Mouse (Mus musculus) ES-E14 (cell line): Measurements from ENCODE around the gene Ccdc88a. TPM values are rescaled to one million over a fixed set of nuclear protein-coding genes. Genes with fewer than 3 reads are reported as not detected.

ENCODE experiments used
- DNase-seq: peaks from one replicate; pipeline ENCODE4 v3.0.0-alpha.2; 2013; ENCODE audit warnings: low read depth, low spot score
- H3K27ac ChIP-seq: 2 replicates; pipeline ENCODE4 v1.5.1; 2012; ENCODE audit warnings: low read depth, mild to moderate bottlenecking, low read length, moderate library complexity, mixed read lengths; ENCODE audit not compliant: poor library complexity, insufficient read depth, severe bottlenecking
- H3K36me3 ChIP-seq: 2 replicates; pipeline ENCODE4 v1.6.1; 2012; ENCODE audit warnings: mild to moderate bottlenecking, low read length, moderate library complexity, mixed read lengths; ENCODE audit not compliant: control insufficient read depth, poor library complexity, insufficient read depth, severe bottlenecking
- H3K4me1 ChIP-seq, 2 experiments: fragments of 150-350 bp in 1 of 2; sonication (generic) in 1 of 2; 2 replicates each; pipeline ENCODE4 v1.6.1; 2012; ENCODE audit warnings: low read length in 2 of 2, mild to moderate bottlenecking in 1 of 2, mixed read lengths in 1 of 2; ENCODE audit not compliant: control insufficient read depth in 2 of 2, insufficient read depth in 2 of 2, poor library complexity in 1 of 2
- H3K4me3 ChIP-seq, 2 experiments: fragments of 150-350 bp in 1 of 2; sonication (generic) in 1 of 2; 2 replicates each; pipeline ENCODE4 v1.5.1; 2012; ENCODE audit warnings: low read length in 2 of 2, low read depth in 1 of 2, mild to moderate bottlenecking in 1 of 2, mixed read lengths in 1 of 2; ENCODE audit not compliant: insufficient read depth in 1 of 2, poor library complexity in 1 of 2, severe bottlenecking in 1 of 2
- H3K9ac ChIP-seq: 2 replicates; pipeline ENCODE4 v1.6.1; 2012; ENCODE audit warnings: low read depth, mild to moderate bottlenecking, low read length, mixed read lengths; ENCODE audit not compliant: poor library complexity, insufficient read depth, severe bottlenecking
- H3K9me3 ChIP-seq: fragments of 150-350 bp; sonication (generic); 2 replicates; pipeline ENCODE4 v1.6.1; 2012; ENCODE audit warnings: low read depth, mild to moderate bottlenecking, low read length; ENCODE audit not compliant: control insufficient read depth, insufficient read depth
- CHD2 ChIP-seq: IDR thresholded peaks from 2 replicates; pipeline ENCODE4 v1.6.1; 2014; ENCODE audit warnings: mild to moderate bottlenecking, low read depth, low read length, inconsistent platforms
- HCFC1 ChIP-seq: IDR thresholded peaks from 2 replicates; pipeline ENCODE4 v1.6.1; 2012; ENCODE audit warnings: low read length, inconsistent platforms, borderline replicate concordance; ENCODE audit not compliant: insufficient read depth
- MAFK ChIP-seq: IDR thresholded peaks from 2 replicates; pipeline ENCODE4 v1.6.1; 2014; ENCODE audit warnings: mild to moderate bottlenecking, low read depth, low read length, inconsistent platforms; ENCODE audit not compliant: insufficient read depth
- ZC3H11A ChIP-seq: IDR thresholded peaks from 2 replicates; pipeline ENCODE4 v1.6.1; 2012; ENCODE audit warnings: low read depth, mild to moderate bottlenecking, inconsistent platforms, low read length, borderline replicate concordance
- ZNF384 ChIP-seq: IDR thresholded peaks from 2 replicates; pipeline ENCODE4 v1.6.1; 2012; ENCODE audit warnings: low read depth, low read length, inconsistent platforms
- in situ Hi-C, 2 experiments: fragments of 600-800 bp; cut with MboI; formaldehyde crosslinking; loops; one replicate each; pipeline ENCODE4 v1.15.1; 2025; ENCODE audit warnings: low sequenced_read_pairs in 2 of 2, inconsistent platforms in 1 of 2; ENCODE audit not compliant: unreplicated experiment in 2 of 2
- total RNA-seq: library from RNA; depleted of rRNA; stranded (reverse); fragments of 300-350 nt; gene quantifications from 2 replicates; pipeline ENCODE4 v1.2.3, GENCODE M21; 2012

Gene Ccdc88a
- total RNA-seq, 1 experiment: 15.3 TPM

DNA sequence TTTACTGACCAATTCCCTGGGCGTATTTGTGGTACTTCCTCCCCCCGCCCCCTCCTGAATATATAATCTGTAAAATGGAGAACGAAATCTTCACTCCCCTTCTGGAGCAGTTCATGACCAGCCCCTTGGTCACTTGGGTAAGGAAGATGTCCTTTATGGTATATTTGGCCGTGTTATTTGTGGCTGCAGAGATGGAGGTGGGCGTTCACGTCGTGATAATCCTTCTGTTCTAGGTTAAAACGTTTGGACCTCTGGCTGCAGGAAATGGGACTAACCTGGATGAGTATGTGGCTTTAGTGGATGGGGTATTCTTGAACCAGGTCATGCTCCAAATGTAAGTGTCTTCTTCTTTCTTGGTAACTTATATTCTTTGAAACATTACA, 807 bp downstream of the Ccdc88a start:
- peaks cover 3% of the 10 kb centered on the region; the same call in 1 of the 2 replicates for H3K36me3 ChIP-seq
- in situ Hi-C loops: no loop called here
- TF ChIP-seq ZC3H11A (no peak), MAFK (no peak), HCFC1 (no peak)
- H3K4me3 ChIP-seq: peak overlapping the region; percentile 76 to 80
- DNase-seq: peak; percentile 17
- peaks cover 2 to 8% of the 10 kb centered on the region in 2 experiments; a peak in 2 of 4 replicates for H3K4me1 ChIP-seq
- H3K9ac ChIP-seq: peak overlapping the region; percentile 80
- no peak overlapping the region for H3K27ac ChIP-seq
- no peaks in the 10 kb centered on the region for H3K9me3 ChIP-seq

DNA sequence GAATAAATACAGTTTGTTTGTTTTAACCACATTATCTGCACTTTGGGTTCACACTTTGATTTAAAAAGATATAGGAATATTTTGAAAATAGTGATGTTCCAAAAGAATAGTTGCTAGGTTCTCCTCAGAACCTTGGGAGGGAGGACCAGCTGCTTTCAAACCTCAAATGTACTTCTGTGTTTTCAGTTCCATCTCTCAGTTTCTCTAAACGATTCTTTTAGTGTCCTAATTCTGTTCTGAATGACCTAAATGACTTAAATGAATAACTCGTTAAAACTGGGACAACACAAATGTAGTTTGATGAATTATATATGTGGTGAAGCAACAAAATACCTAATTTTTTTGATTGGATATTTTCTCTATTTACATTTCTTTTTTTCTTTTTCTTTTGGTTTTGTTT, 3.2 kb downstream of the Ccdc88a start:
- DNase-seq: no peak
- Histone ChIP-seq H3K4me1 (peaks cover 2 to 8% of the 10 kb centered on the region in 2 experiments; a peak in 2 of 4 replicates), H3K4me3 (no peak overlapping the region), H3K9me3 (no peaks in the 10 kb centered on the region), H3K27ac (no peak overlapping the region), H3K9ac (no peak overlapping the region), H3K36me3 (peaks cover 3% of the 10 kb centered on the region; the same call in 1 of the 2 replicates)
- TF ChIP-seq ZNF384 (no peak), CHD2 (no peak), MAFK (no peak), ZC3H11A (no peak), HCFC1 (no peak)
- in situ Hi-C loops: no loop called here

DNA sequence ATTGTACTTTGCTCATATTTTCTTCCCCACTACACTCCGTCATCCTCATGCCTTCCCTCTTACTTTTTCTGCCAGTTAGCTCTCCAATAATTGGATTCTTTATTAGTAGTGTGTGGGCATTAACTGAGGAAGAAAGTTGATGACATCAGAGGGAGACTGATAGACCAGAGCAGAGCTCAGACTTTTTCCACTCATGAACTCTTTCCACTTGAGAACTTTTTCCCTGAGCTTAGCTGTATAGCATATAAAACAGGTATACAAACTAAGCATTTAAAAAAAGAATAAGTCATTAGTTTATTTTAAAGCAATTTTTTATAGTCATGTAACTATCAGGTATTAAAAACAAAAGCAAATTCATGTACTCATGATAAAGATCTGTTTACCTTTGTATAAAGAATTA, 5.3 kb downstream of the Ccdc88a start:
- H3K4me3 ChIP-seq: no peak overlapping the region
- DNase-seq: no peak
- H3K27ac ChIP-seq: no peak overlapping the region
- no peak overlapping the region for H3K9ac ChIP-seq
- peaks cover 3% of the 10 kb centered on the region; the same call in 1 of the 2 replicates for H3K36me3 ChIP-seq
- H3K4me1 ChIP-seq: peaks cover 2 to 8% of the 10 kb centered on the region in 2 experiments; a peak in 2 of 4 replicates
- H3K9me3 ChIP-seq: no peaks in the 10 kb centered on the region
- TF ChIP-seq MAFK: no peak
- no peak for TF ChIP-seq CHD2
- no peak for TF ChIP-seq ZC3H11A
- in situ Hi-C loops: no loop called here

DNA sequence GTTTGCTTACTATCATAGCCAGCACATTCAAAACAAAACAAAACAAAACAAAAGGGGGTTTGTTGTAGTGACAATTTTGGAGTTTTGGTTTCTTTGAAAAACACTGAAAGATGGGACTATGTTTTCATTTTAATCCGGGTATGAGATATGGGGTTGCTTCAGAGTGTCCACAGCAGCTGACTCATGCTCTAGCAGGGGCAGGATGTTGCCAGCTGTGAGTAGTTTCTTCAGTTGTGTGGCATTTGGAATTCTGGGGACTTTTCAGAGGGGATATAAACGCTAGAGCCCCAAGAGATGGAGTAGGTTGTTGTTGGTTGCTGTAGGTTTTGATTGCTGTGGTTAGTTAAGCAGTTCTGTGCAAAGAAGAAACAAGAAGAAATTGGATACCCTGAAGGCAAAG, 10.0 kb downstream of the Ccdc88a start:
- H3K36me3 ChIP-seq: no peaks in the 10 kb centered on the region
- no peaks in the 10 kb centered on the region for H3K9me3 ChIP-seq
- DNase-seq: no peak
- H3K4me3 ChIP-seq: no peak overlapping the region
- in situ Hi-C loops: no loop called here
- H3K9ac ChIP-seq: no peak overlapping the region
- H3K27ac ChIP-seq: no peak overlapping the region
- TF ChIP-seq ZNF384 (no peak), HCFC1 (no peak), ZC3H11A (no peak), MAFK (no peak), CHD2 (no peak)
- H3K4me1 ChIP-seq: no peaks in the 10 kb centered on the region

DNA sequence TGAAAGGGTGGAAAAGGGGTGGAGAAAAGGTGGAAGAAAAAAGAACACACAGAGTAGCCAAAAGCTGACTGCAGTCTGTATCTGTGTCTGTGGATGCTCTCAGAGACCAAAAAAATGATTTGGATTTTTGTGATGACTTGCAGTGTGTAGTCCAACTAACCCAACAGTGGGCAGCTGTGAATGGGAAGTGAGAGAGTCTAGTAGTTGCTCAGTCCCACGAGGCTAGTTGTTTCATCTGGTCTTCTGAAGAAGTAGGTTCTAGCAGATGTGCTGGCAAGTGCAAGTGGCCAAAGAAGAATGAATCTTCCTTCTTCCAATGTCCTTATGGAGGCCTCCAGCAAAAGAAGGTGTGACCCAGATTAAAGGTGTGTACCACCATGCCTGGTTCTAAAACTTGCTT, 10.5 kb downstream of the Ccdc88a start:
- Histone ChIP-seq H3K36me3 (no peaks in the 10 kb centered on the region), H3K4me3 (no peak overlapping the region), H3K27ac (no peak overlapping the region), H3K9ac (no peak overlapping the region), H3K9me3 (no peaks in the 10 kb centered on the region), H3K4me1 (no peaks in the 10 kb centered on the region)
- TF ChIP-seq MAFK: no peak
- no peak for DNase-seq
- in situ Hi-C loops: no loop called here
